Mouse (Mus musculus): ENCODE measurements at regions not wholly inside any gene's neighbourhood (a gene's known extent, or its start where the extent isn't known, plus 50 kb on each side); places are given as distances from the start of the nearest gene placed in this dataset.

DNA sequence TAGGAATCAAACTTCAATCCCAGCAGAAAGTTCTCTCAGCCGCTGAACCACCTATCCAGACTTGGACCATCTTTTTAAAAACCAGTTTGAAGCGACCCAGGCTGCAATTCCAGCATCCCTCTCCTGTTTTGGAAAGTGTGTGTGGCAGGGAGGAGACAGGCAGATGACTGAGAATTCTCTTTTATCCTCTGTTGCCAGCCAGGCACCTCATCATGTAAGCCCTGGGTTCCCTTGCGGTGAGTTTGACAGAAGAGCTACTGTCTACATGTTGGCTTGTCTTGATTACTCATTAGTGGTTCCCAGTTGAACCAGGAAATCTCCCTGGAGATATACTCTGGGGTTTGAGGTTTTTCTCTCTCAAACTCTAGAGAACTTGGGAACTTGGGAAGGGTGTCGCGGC lies 91.5 kb upstream of the Nrbf2 start:
- no peak for TF ChIP-seq CTCF (IDR thresholded peaks at IDR 0.05)
- no peak for TF ChIP-seq EP300 (IDR thresholded peaks at IDR 0.05)
